Mouse (Mus musculus) urinary bladder, postnatal 14 days (tissue): ENCODE measurements around the gene Ptges2.

Source experiments
- DNase-seq: peaks from one replicate; pipeline ENCODE4 v3.0.0; 2021; ENCODE audit warnings: low spot score

The Ptges2 gene

GRCm38 (mm10) chr2:32375317-32375940, 20.3 kb upstream of the Ptges2 start:
- DNase-seq, result no peak

GRCm38 (mm10) chr2:32376963-32377362, 18.7 kb upstream of the Ptges2 start:
- DNase-seq, result no peak

GRCm38 (mm10) chr2:32380001-32380500, 15.6 kb upstream of the Ptges2 start:
- DNase-seq, result no peak

GRCm38 (mm10) chr2:32381141-32381774, 14.4 kb upstream of the Ptges2 start:
- peak; percentile 33 for DNase-seq

GRCm38 (mm10) chr2:32381775-32382223, 13.9 kb upstream of the Ptges2 start, which contains the start of gene 1110008P14Rik:
TSS of gene 1110008P14Rik (minus strand) at chr2:32381938.
- DNase-seq, result peak; percentile 97

GRCm38 (mm10) chr2:32382689-32383088, 13.0 kb upstream of the Ptges2 start:
- DNase-seq, result no peak

GRCm38 (mm10) chr2:32387706-32388490, 7.8 kb upstream of the Ptges2 start, which contains the start of gene Lcn2:
TSS of gene Lcn2 (minus strand) at chr2:32388252.
- DNase-seq, result no peak

GRCm38 (mm10) chr2:32389157-32389556, 6.5 kb upstream of the Ptges2 start:
- no peak for DNase-seq

- DNase-seq, result no peak
These were observed 4.8 kb upstream of the Ptges2 start for GRCm38 (mm10) chr2:32390871-32391270.

- DNase-seq, result peak; percentile 70
These were observed 3.6 kb upstream of the Ptges2 start for GRCm38 (mm10) chr2:32392063-32392462.

GRCm38 (mm10) chr2:32394973-32395372, 723 bp upstream of the Ptges2 start:
- DNase-seq, result peak; percentile 36

GRCm38 (mm10) chr2:32395946-32396621, 388 bp downstream of the Ptges2 start:
- peak; percentile 91 for DNase-seq

GRCm38 (mm10) chr2:32396695-32397094, 999 bp downstream of the Ptges2 start:
- DNase-seq, result no peak

- peak; percentile 98 for DNase-seq
These were observed 9.0 kb downstream of the Ptges2 start for GRCm38 (mm10) chr2:32404663-32405062.

GRCm38 (mm10) chr2:32407144-32407824, 11.6 kb downstream of the Ptges2 start:
- no peak for DNase-seq

- DNase-seq, result no peak
These were observed 13.0 kb downstream of the Ptges2 start for GRCm38 (mm10) chr2:32408429-32409424.

- no peak for DNase-seq
These were observed 15.7 kb downstream of the Ptges2 start for GRCm38 (mm10) chr2:32411407-32411806.

- no peak for DNase-seq
These were observed 17.2 kb downstream of the Ptges2 start for GRCm38 (mm10) chr2:32412742-32413531.

GRCm38 (mm10) chr2:32413936-32414335, 18.2 kb downstream of the Ptges2 start:
- no peak for DNase-seq
